ENCODE assay signal across 7 mouse cellular contexts in the genomic region with DNA sequence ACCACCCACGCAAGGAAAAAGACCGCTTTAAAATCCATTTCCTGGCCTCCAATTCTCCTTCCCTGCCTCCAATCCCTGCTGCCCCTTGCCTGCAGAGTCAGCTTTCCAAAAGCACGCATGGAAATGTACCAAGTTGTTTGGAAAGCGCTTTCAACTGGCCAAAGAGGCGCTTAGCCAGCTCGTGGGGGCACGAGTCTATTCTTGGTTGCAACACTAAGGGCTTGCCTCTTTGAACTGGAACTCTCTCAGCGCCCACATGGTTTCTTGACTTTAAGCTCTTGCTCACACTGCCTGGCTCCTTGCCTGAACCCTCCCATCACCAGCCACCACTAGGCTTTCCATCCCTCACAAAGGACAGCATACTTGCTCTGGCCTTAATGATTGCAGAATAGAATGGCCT. TPM values are rescaled to one million over a fixed set of nuclear protein-coding genes. Genes with fewer than 3 reads are reported as not detected.
DNase-seq lines count a peak whose midpoint lies in the region; ATAC-seq and TF ChIP-seq lines count a peak whose summit lies in the region.

No protein-coding gene starts in this region.

- 0 out of 2 replicates have a peak, but pooled peaks cover 7% of the 10 kb centered on the region for H3K4me1 ChIP-seq in neural tube, embryonic 13.5 days (replicated peaks)
- H3K4me1 ChIP-seq in embryonic fibroblast, embryonic 13.5 days (ENCODE audit: control insufficient read depth, insufficient read depth, low read length): no peaks in the 10 kb centered on the region
- H3K4me1 ChIP-seq in neural tube, embryonic 15.5 days: peaks cover 10% of the 10 kb centered on the region

- no peak overlapping the region for H3K4me3 ChIP-seq in neural tube, embryonic 13.5 days
- H3K4me3 ChIP-seq in embryonic fibroblast, embryonic 13.5 days (ENCODE audit: insufficient read depth, low read length): no peak overlapping the region
- no peak overlapping the region for H3K4me3 ChIP-seq in neural tube, embryonic 15.5 days (replicated peaks)

- WGBS in neural tube, embryonic 13.5 days: 80% methylated on average over 8 of the region's 8 CpGs
- WGBS in neural tube, embryonic 15.5 days: 77% methylated on average over 8 of the region's 8 CpGs

- H3K27me3 ChIP-seq in neural tube, embryonic 13.5 days: 0 out of 2 replicates have a peak, but pooled peaks cover 3% of the 10 kb centered on the region
- H3K27me3 ChIP-seq in neural tube, embryonic 15.5 days (replicated peaks): no peaks in the 10 kb centered on the region

- no peak for TF ChIP-seq POLR2A in embryonic fibroblast, embryonic 13.5 days (IDR thresholded peaks at IDR 0.05; ENCODE audit: low read depth, low read length)

- no peak for DNase-seq in neural tube, embryonic 10.5 days (ENCODE audit: extremely low spot score, low spot score)
- DNase-seq in heart, postnatal 10 days: peak; percentile 87 to 88
- DNase-seq in left cerebral cortex, adult 11 months (ENCODE audit: low spot score): no peak
- DNase-seq in embryo, embryonic 11 days: no peak

- intact Hi-C loops in heart, postnatal 10 days (cut with DNase I): loop anchor here (1.0 to 2.0 kb wide), 3 partner anchors 32 to 351 kb away; no protein-coding TSS in a partner anchor

- no peaks in the 10 kb centered on the region for H3K36me3 ChIP-seq in neural tube, embryonic 13.5 days
- H3K36me3 ChIP-seq in neural tube, embryonic 15.5 days: no peaks in the 10 kb centered on the region

- no peak for TF ChIP-seq CTCF in embryonic fibroblast, embryonic 13.5 days (IDR thresholded peaks at IDR 0.05; ENCODE audit: borderline replicate concordance, insufficient read depth, low read length)

- no peak overlapping the region for H3K9ac ChIP-seq in neural tube, embryonic 13.5 days
- no peak overlapping the region for H3K9ac ChIP-seq in neural tube, embryonic 15.5 days (replicated peaks)

- no peak overlapping the region for H3K4me2 ChIP-seq in neural tube, embryonic 13.5 days
- H3K4me2 ChIP-seq in neural tube, embryonic 15.5 days: peak overlapping the region; percentile 33

- ATAC-seq in neural tube, embryonic 13.5 days (ENCODE audit: low read depth): peak; percentile 8; the same call in 1 of the 2 replicates
- ATAC-seq in neural tube, embryonic 15.5 days (ENCODE audit: low FRiP score): no peak

- H3K9me3 ChIP-seq in neural tube, embryonic 13.5 days: no peaks in the 10 kb centered on the region; the same call in 1 of the 2 replicates
- H3K9me3 ChIP-seq in neural tube, embryonic 15.5 days (replicated peaks): no peaks in the 10 kb centered on the region

- H3K27ac ChIP-seq in neural tube, embryonic 13.5 days (replicated peaks): no peak overlapping the region
- H3K27ac ChIP-seq in embryonic fibroblast, embryonic 13.5 days (ENCODE audit: insufficient read depth, low read length): peak overlapping the region; percentile 43
- no peak overlapping the region for H3K27ac ChIP-seq in neural tube, embryonic 15.5 days (replicated peaks)

RNA-seq across cellular contexts. Expression of gene Nnmt, which starts 13.2 kb away (rescaled TPM):
- 0.75 and 1.6 TPM in 2 replicates for polyA plus RNA-seq in neural tube, embryonic 13.5 days (2015; fragmentation: Nextera tagmentation; extraction: Ambion mirVana)
- 37.8 and 48.9 TPM in 2 replicates for polyA plus RNA-seq in embryonic fibroblast, embryonic 13.5 days (2011; ENCODE audit: insufficient read length, low read depth, missing spikeins)
- 10 to 100 TPM; 12.5 to 14.2 TPM for total RNA-seq in heart, postnatal 10 days (2021)
- 0.70 and 0.92 TPM in 2 replicates for polyA plus RNA-seq in neural tube, embryonic 15.5 days (2015; fragmentation: Nextera tagmentation; extraction: Ambion mirVana)

Comparison
In these comparisons a context has a peak if more than half of its experiments do, and no peak if none do; other contexts are left out.
1. DNase-seq: peak in heart, postnatal 10 days (2 of 2); none in neural tube, embryonic 10.5 days (single experiment), left cerebral cortex, adult 11 months (single experiment) and embryo, embryonic 11 days (single experiment).
2. RNA of gene Nnmt, which starts 13.2 kb away (polyA plus RNA-seq): 37.8 to 48.9 TPM in embryonic fibroblast, embryonic 13.5 days; 0.70 to 0.92 TPM in neural tube, embryonic 15.5 days and 0.75 to 1.6 TPM in neural tube, embryonic 13.5 days; every median in the first group is over 10 times any median in the second.